Mouse (Mus musculus) spleen, adult 10 weeks (tissue): ENCODE measurements around the gene Olfr191. TPM values are rescaled to one million over a fixed set of nuclear protein-coding genes. Genes with fewer than 3 reads are reported as not detected.

Source experiments
- polyA plus RNA-seq: library from polyadenylated mRNA; stranded (reverse); fragments of 350-450 nt; fragmentation: Illumina TruSeq; extraction: RNeasy Lipid Tissue Mini Kit (QIAGEN cat#74804); gene quantifications from one replicate; pipeline ENCODE4 v1.2.3, GENCODE M21; 2015; ENCODE audit warnings: low replicate concordance; ENCODE audit not compliant: insufficient read depth

Olfr191 gene
- not detected for polyA plus RNA-seq

DNA sequence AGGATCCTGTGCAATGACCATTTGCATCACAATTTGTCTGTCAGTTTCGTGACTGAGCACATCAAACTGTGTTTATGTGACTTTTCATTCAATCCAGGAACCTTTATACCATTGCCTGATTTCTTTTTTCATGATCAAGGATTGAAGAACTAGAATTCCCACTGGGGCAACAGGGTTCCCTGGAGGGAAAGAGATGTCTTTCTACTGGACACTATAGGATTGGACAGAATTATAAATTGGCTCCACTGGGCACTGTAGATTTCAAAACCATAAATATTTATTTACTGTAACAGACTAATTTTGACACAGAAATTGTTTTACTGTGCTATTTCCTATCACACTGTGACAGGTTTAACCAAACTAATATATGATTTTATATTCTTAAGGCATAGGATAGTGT, at the start of gene Olfr191:
Gene Olfr191 (minus strand): TSS at position 101 of the 400 bp plus-strand sequence.

DNA sequence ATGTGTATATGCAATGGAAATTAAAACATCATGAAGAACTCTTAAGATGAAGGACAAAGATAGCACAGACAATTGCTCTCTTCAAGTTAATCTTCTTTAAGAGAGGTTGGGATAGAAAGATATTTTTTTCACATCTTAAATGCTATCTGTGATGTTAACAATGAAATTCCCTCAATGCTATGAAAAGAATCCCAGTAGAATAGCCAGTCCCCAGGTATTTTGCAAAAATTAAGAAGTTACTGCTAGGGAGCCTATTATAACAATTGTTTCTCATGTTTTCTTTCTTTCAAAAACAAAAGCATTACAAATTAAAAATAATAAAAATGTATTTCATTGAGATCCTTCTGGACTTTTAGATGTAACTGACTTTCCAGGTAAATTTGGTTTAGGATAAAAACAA, 31.3 kb upstream of the Olfr191 start, which contains the start of gene Olfr194:
Gene Olfr194 (minus strand): TSS at position 101 of the 400 bp plus-strand sequence.

DNA sequence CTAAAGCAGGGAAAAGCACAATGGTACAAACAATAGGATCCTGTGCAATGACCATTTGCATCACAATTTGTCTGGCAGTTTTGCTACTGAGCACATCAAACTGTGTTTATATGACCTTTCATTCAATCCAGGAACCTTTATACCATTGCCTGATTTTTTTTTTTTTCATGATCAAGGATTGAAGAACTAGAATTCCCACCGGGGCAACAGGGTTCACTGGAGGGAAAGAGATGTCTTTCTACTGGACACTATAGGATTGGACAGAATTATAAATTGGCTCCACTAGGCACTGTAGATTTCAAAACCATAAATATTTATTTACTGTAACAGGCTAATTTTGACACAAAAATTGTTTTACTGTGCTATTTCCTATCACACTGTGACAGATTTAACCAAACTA, 22.2 kb upstream of the Olfr191 start, which contains the start of gene Olfr193:
Gene Olfr193 (minus strand): TSS at position 101 of the 400 bp plus-strand sequence.

DNA sequence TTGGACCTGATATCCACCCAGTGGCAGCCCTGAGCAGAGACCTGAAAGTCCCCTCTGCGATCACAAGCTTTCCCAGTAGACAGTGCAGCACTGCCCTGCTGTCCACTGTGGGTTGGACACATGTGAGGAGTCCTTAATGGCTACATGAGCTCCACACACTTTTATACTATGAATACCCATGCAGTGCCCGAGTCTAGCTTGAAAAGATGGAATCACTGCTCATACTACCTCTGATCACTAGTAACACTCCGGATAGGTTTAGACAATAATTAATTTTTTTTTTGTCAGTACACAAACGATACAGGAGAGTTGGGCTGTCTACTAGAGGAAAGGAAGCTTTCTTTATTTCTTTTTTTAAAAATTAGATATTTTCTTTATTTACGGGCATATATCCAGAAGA, 11.7 kb downstream of the Olfr191 start, which contains the start of gene Olfr190:
Gene Olfr190 (minus strand): TSS at position 101 of the 400 bp plus-strand sequence.

DNA sequence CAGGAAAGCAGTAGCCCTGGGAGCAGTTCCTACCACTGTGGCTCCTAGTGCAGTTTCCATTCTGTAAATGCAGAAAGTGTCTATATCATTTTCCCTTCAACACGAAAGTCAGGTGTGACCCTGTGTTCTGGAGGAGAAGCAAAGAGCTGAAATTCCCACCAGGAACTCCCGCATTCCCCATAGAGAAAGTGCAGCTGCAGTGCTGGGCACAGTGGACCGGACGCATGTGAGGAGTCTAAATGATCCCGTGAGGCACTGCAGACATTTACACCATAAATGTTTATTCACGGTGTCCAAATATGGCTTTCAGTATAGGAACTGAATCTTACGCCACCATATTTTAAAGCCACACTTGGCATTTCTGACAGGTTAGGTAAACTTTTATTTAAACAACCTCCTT, 49.9 kb downstream of the Olfr191 start, which contains the start of gene Olfr187:
Gene Olfr187 (minus strand): TSS at position 58 of the 400 bp plus-strand sequence.

Other genes with a start within 250 kb of the Olfr191 start
- not detected for gene Olfr177, start 215.1 kb downstream of the Olfr191 start, polyA plus RNA-seq
- not detected for gene Olfr178, start 197.8 kb downstream of the Olfr191 start, polyA plus RNA-seq
- gene Olfr181, start 161.1 kb downstream of the Olfr191 start, polyA plus RNA-seq, result not detected
- not detected for gene Olfr180, start 160.4 kb downstream of the Olfr191 start, polyA plus RNA-seq
- gene Olfr183, start 94.5 kb downstream of the Olfr191 start, polyA plus RNA-seq, result not detected
- not detected for gene Olfr186, start 59.5 kb downstream of the Olfr191 start, polyA plus RNA-seq
- not detected for gene Olfr187, start 50.1 kb downstream of the Olfr191 start, polyA plus RNA-seq
- not detected for gene Olfr190, start 11.8 kb downstream of the Olfr191 start, polyA plus RNA-seq
- gene Olfr193, start 22.1 kb upstream of the Olfr191 start, polyA plus RNA-seq, result not detected
- not detected for gene Olfr194, start 31.2 kb upstream of the Olfr191 start, polyA plus RNA-seq
- gene Olfr195, start 57.2 kb upstream of the Olfr191 start, polyA plus RNA-seq, result not detected
- gene Olfr196, start 80.6 kb upstream of the Olfr191 start, polyA plus RNA-seq, result not detected
- gene Olfr198, start 113.7 kb upstream of the Olfr191 start, polyA plus RNA-seq, result not detected
- gene Olfr199, start 129.9 kb upstream of the Olfr191 start, polyA plus RNA-seq, result not detected
- not detected for gene Olfr201, start 182.8 kb upstream of the Olfr191 start, polyA plus RNA-seq
- gene Olfr202, start 197.0 kb upstream of the Olfr191 start, polyA plus RNA-seq, result not detected
- not detected for gene Olfr203, start 209.1 kb upstream of the Olfr191 start, polyA plus RNA-seq
- gene Olfr204, start 228.4 kb upstream of the Olfr191 start, polyA plus RNA-seq, result not detected
- not detected for gene Olfr205, start 241.3 kb upstream of the Olfr191 start, polyA plus RNA-seq